Mouse (Mus musculus): ENCODE results near the gene Clec11a.

DNA sequence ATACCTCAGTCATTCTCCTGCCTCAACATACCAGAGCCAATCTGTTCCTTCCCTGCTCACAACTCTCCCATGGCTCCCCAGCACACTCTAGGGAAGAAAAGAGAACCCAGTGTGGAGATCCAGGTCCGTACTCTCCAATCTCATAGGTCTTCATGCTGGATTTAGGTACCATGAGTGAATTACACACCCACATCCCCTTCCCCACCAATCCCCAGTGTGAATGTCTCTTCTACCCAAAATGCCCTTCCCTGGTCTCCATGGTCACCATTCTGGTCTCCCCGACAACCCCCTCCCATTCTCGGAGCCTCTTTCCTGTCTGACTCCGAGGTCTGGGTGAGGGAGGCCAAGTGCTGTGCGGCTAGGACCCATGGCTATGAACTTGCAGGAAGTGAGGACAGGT, 45.6 kb downstream of the Clec11a start, which contains the start of gene Gm15517:
- no peak for TF ChIP-seq CTCF (IDR thresholded peaks at IDR 0.05; ENCODE audit: low read depth, low read length)
- no peak for TF ChIP-seq POLR2A (IDR thresholded peaks at IDR 0.05; ENCODE audit: extremely low read depth, insufficient read depth, low read length)

Measured in liver, adult 2 months (tissue).